Mouse (Mus musculus): ENCODE results near the gene Fam234b.

DNA sequence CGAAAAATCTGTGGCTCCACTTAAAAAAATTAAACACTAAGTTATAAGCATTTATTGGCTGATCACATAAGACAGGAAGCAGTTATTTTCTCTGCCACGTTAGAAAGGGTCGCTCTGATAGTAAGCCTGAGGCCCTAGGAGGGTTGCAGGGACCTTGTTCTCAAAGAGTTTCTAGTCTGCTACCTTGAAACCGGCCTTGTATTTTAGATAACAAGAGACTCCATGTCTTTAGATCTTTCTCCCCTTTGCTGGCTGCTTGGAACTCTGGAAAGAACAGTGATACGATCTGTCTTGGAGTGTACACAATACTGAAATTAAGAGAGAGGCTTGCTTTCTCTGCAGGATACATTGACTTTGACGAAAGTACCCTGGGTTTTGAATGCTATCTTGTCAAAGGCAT lies 949 bp downstream of the Fam234b start:
- no peak for TF ChIP-seq POLR2AphosphoS5 (IDR thresholded peaks at IDR 0.05; ENCODE audit: insufficient replicate concordance, low read depth, low read length)
- no peak for TF ChIP-seq GATA1 (IDR thresholded peaks at IDR 0.05; ENCODE audit: borderline replicate concordance, low read length)
- TF ChIP-seq CTCF (IDR thresholded peaks at IDR 0.05; ENCODE audit: low read depth, low read length), result no peak
- no peak for TF ChIP-seq TAL1 (conservative IDR thresholded peaks at IDR 0.05; ENCODE audit: low read depth, low read length)
- no peak for TF ChIP-seq GATA2 (IDR thresholded peaks at IDR 0.05; ENCODE audit: borderline replicate concordance, low read depth, low read length)

Measured in G1E (cell line).